Mouse (Mus musculus): ENCODE measurements around the gene P2rx4.

Gene P2rx4

GRCm38 (mm10) chr5:122756680-122757079 is 49.3 kb downstream of the P2rx4 start:
- no peak for DNase-seq (ENCODE audit: low spot score)

- no peak for DNase-seq (ENCODE audit: low spot score)
Measured at GRCm38 (mm10) chr5:122763271-122764031, 56.1 kb downstream of the P2rx4 start.

GRCm38 (mm10) chr5:122764032-122764464 is 56.7 kb downstream of the P2rx4 start:
- no peak for DNase-seq (ENCODE audit: low spot score)

- no peak for DNase-seq (ENCODE audit: low spot score)
Measured at GRCm38 (mm10) chr5:122767283-122767682, 59.9 kb downstream of the P2rx4 start.

GRCm38 (mm10) chr5:122769101-122769568 is 61.8 kb downstream of the P2rx4 start:
- no peak for DNase-seq (ENCODE audit: low spot score)

- DNase-seq (ENCODE audit: low spot score): peak; percentile 53
Measured at GRCm38 (mm10) chr5:122770304-122770703, 63.0 kb downstream of the P2rx4 start.

- peak; percentile 38 for DNase-seq (ENCODE audit: low spot score)
Measured at GRCm38 (mm10) chr5:122770806-122771261, 63.5 kb downstream of the P2rx4 start.

GRCm38 (mm10) chr5:122771428-122771827 is 64.1 kb downstream of the P2rx4 start:
- no peak for DNase-seq (ENCODE audit: low spot score)

- DNase-seq (ENCODE audit: low spot score): no peak
Measured at GRCm38 (mm10) chr5:122773756-122774155, 66.4 kb downstream of the P2rx4 start.

- DNase-seq (ENCODE audit: low spot score): no peak
Measured at GRCm38 (mm10) chr5:122774743-122775611, 67.6 kb downstream of the P2rx4 start.

GRCm38 (mm10) chr5:122775646-122776286 is 68.4 kb downstream of the P2rx4 start:
- DNase-seq (ENCODE audit: low spot score): no peak

GRCm38 (mm10) chr5:122777322-122777721 is 70.0 kb downstream of the P2rx4 start:
- DNase-seq (ENCODE audit: low spot score): no peak

- DNase-seq (ENCODE audit: low spot score): no peak
Measured at GRCm38 (mm10) chr5:122778231-122779226, 71.2 kb downstream of the P2rx4 start.
